12 mouse cellular contexts compared by ENCODE assay signal in the genomic region with DNA sequence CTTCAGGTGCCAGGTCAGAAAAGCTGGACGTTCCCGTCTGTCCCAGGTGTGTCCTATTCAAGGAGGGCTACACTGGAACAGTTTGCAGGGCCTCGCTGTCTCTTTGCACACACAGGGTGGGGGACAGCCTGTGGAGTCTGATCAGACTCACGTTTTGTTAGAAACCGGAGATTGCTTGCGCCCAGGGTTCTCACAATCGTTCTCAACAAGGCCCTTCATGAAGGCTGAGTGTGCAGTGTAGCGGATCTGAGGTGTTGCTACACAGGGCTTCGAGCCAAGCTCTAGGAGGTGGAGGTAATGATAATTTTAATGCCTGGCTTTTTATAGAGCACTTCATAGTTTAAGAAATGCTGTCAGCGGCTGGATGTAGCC. TPM values are rescaled to one million over a fixed set of nuclear protein-coding genes. Genes with fewer than 3 reads are reported as not detected.
A peak's percentile ranks its signal among the peaks of the same experiment; 100 is the strongest.
DNase-seq lines count a peak whose midpoint lies in the region; ATAC-seq and TF ChIP-seq lines count a peak whose summit lies in the region.
"Had no signal": no experiment of that assay in that cellular context is flagged by ENCODE, and none has a peak within 500 bp of the region (broad histone marks: within the 10 kb centered on the region; RNA-seq: fewer than 3 reads in every experiment).

No protein-coding gene starts in this region.

- no peaks in the 10 kb centered on the region for H3K27me3 ChIP-seq in heart, embryonic 13.5 days (replicated peaks)
- no peaks in the 10 kb centered on the region for H3K27me3 ChIP-seq in stomach, embryonic 14.5 days (ENCODE audit: control insufficient read depth, insufficient read depth, low read length)
- no peaks in the 10 kb centered on the region for H3K27me3 ChIP-seq in stomach, postnatal 0 days (ENCODE audit: control insufficient read depth, insufficient read depth, low read length)
- H3K27me3 ChIP-seq in limb, embryonic 13.5 days: no peaks in the 10 kb centered on the region
- no peaks in the 10 kb centered on the region for H3K27me3 ChIP-seq in intestine, postnatal 0 days (replicated peaks; ENCODE audit: control insufficient read depth, insufficient read depth, low read length)
- H3K27me3 ChIP-seq: forebrain, embryonic 13.5 days had no signal

- peaks cover 9% of the 10 kb centered on the region for H3K9me3 ChIP-seq in heart, embryonic 13.5 days
- H3K9me3 ChIP-seq in stomach, embryonic 14.5 days (ENCODE audit: control insufficient read depth, low read depth, low read length): peaks cover 4% of the 10 kb centered on the region; the same call in 1 of the 2 replicates
- peaks cover under 1% of the 10 kb centered on the region; the same call in 1 of the 2 replicates for H3K9me3 ChIP-seq in stomach, postnatal 0 days (ENCODE audit: control insufficient read depth, low read length)
- H3K9me3 ChIP-seq in limb, embryonic 13.5 days: peaks cover 6% of the 10 kb centered on the region
- H3K9me3 ChIP-seq in intestine, postnatal 0 days (ENCODE audit: control insufficient read depth): no peaks in the 10 kb centered on the region

- ATAC-seq in heart, embryonic 13.5 days (ENCODE audit: extremely low read depth, insufficient number of reproducible peaks, low FRiP score, low TSS enrichment): 0 out of 2 replicates have a peak, but pooled peaks have one; percentile 58
- no peak for ATAC-seq in stomach, embryonic 14.5 days (ENCODE audit: insufficient number of reproducible peaks, insufficient read depth, low FRiP score, low read depth)
- no peak for ATAC-seq in stomach, postnatal 0 days (ENCODE audit: low FRiP score, low TSS enrichment)
- ATAC-seq in limb, embryonic 13.5 days (ENCODE audit: low FRiP score, low read depth): peak; percentile 64
- no peak for ATAC-seq in intestine, postnatal 0 days
- ATAC-seq: forebrain, embryonic 13.5 days had no signal

- TF ChIP-seq CTCF in stomach, postnatal 0 days (IDR thresholded peaks at IDR 0.05; ENCODE audit: low read depth): no peak
- no peak for TF ChIP-seq CTCF in intestine, postnatal 0 days (IDR thresholded peaks at IDR 0.05; ENCODE audit: low read depth)

- H3K36me3 ChIP-seq in heart, embryonic 13.5 days: no peaks in the 10 kb centered on the region
- no peaks in the 10 kb centered on the region for H3K36me3 ChIP-seq in stomach, embryonic 14.5 days (ENCODE audit: control insufficient read depth, insufficient read depth, low read length)
- no peaks in the 10 kb centered on the region for H3K36me3 ChIP-seq in stomach, postnatal 0 days (ENCODE audit: control insufficient read depth, insufficient read depth, low read length)
- 0 out of 2 replicates have a peak, but pooled peaks cover 4% of the 10 kb centered on the region for H3K36me3 ChIP-seq in limb, embryonic 13.5 days
- H3K36me3 ChIP-seq in intestine, postnatal 0 days (ENCODE audit: control insufficient read depth, insufficient read depth): no peaks in the 10 kb centered on the region

- WGBS in heart, embryonic 13.5 days: 48% methylated on average over 10 of the region's 10 CpGs
- WGBS in stomach, embryonic 14.5 days: 70% methylated on average over 10 of the region's 10 CpGs
- 62% methylated on average over 10 of the region's 10 CpGs for WGBS in stomach, postnatal 0 days
- WGBS in limb, embryonic 13.5 days: 22% methylated on average over 10 of the region's 10 CpGs
- 75% methylated on average over 10 of the region's 10 CpGs for WGBS in intestine, postnatal 0 days

- H3K4me2 ChIP-seq in heart, embryonic 13.5 days: peak overlapping the region; percentile 13
- no peak overlapping the region for H3K4me2 ChIP-seq in stomach, embryonic 14.5 days (replicated peaks; ENCODE audit: low read depth, low read length)
- no peak overlapping the region for H3K4me2 ChIP-seq in stomach, postnatal 0 days (replicated peaks; ENCODE audit: low read depth)
- H3K4me2 ChIP-seq in limb, embryonic 13.5 days (replicated peaks): peak overlapping the region; percentile 48
- no peak overlapping the region for H3K4me2 ChIP-seq in intestine, postnatal 0 days (replicated peaks; ENCODE audit: low read depth)
- H3K4me2 ChIP-seq: forebrain, embryonic 13.5 days; liver, embryonic 11.5 days had no signal

- DNase-seq in heart, postnatal 14 days: no peak
- no peak for DNase-seq in stomach, postnatal 0 days (ENCODE audit: low spot score)
- no peak for DNase-seq in ovary, postnatal 10 days (ENCODE audit: low spot score)
- no peak for DNase-seq in embryo, embryonic 9.5 days (ENCODE audit: extremely low spot score)
- DNase-seq: gastrocnemius, postnatal 25 days had no signal

- peak overlapping the region; percentile 68 for H3K27ac ChIP-seq in heart, embryonic 13.5 days (replicated peaks)
- peak overlapping the region; percentile 11; the same call in 1 of the 2 replicates for H3K27ac ChIP-seq in stomach, embryonic 14.5 days (ENCODE audit: low read length)
- no peak overlapping the region for H3K27ac ChIP-seq in stomach, postnatal 0 days (replicated peaks)
- H3K27ac ChIP-seq in limb, embryonic 13.5 days: peak overlapping the region; percentile 96
- H3K27ac ChIP-seq in intestine, postnatal 0 days (ENCODE audit: low read depth, low read length): no peak overlapping the region
- H3K27ac ChIP-seq: forebrain, embryonic 13.5 days had no signal

- no peak overlapping the region for H3K4me3 ChIP-seq in heart, embryonic 13.5 days
- H3K4me3 ChIP-seq in stomach, embryonic 14.5 days (ENCODE audit: low read depth, low read length): no peak overlapping the region
- no peak overlapping the region for H3K4me3 ChIP-seq in stomach, postnatal 0 days (ENCODE audit: low read depth, low read length)
- H3K4me3 ChIP-seq in limb, embryonic 13.5 days: no peak overlapping the region
- H3K4me3 ChIP-seq in intestine, postnatal 0 days (ENCODE audit: low read depth, low read length): no peak overlapping the region
- H3K4me3 ChIP-seq: forebrain, embryonic 13.5 days; megakaryocyte, embryonic 14.5 days had no signal

- peaks cover 17% of the 10 kb centered on the region for H3K4me1 ChIP-seq in heart, embryonic 13.5 days
- H3K4me1 ChIP-seq in stomach, embryonic 14.5 days (ENCODE audit: control insufficient read depth, insufficient read depth, low read length): no peaks in the 10 kb centered on the region; the same call in 1 of the 2 replicates
- H3K4me1 ChIP-seq in stomach, postnatal 0 days (replicated peaks; ENCODE audit: control insufficient read depth, insufficient read depth): no peaks in the 10 kb centered on the region
- peaks cover 61% of the 10 kb centered on the region for H3K4me1 ChIP-seq in limb, embryonic 13.5 days
- H3K4me1 ChIP-seq in intestine, postnatal 0 days (replicated peaks; ENCODE audit: control insufficient read depth, insufficient read depth, low read length): no peaks in the 10 kb centered on the region

- no peak for TF ChIP-seq EP300 in stomach, postnatal 0 days (optimal IDR thresholded peaks at IDR 0.05)

- intact Hi-C loops in heart, postnatal 14 days (cut with DNase I): no loop called here

- peak overlapping the region; percentile 38 for H3K9ac ChIP-seq in heart, embryonic 13.5 days
- H3K9ac ChIP-seq in stomach, embryonic 14.5 days (replicated peaks; ENCODE audit: low read depth, low read length): no peak overlapping the region
- no peak overlapping the region for H3K9ac ChIP-seq in stomach, postnatal 0 days (ENCODE audit: low read length)
- peak overlapping the region; percentile 43; the same call in 1 of the 2 replicates for H3K9ac ChIP-seq in limb, embryonic 13.5 days
- no peak overlapping the region for H3K9ac ChIP-seq in intestine, postnatal 0 days (ENCODE audit: low read depth, low read length)
- H3K9ac ChIP-seq: forebrain, embryonic 13.5 days had no signal

RNA-seq across cellular contexts. Expression of gene Fam20b, which starts 42.5 kb away (rescaled TPM):
- 20.2 and 21.4 TPM in 2 replicates for polyA plus RNA-seq in heart, embryonic 13.5 days (2015; fragmentation: Nextera tagmentation; extraction: Ambion mirVana)
- 10 to 100 TPM; 40.2 to 42.5 TPM for total RNA-seq in heart, postnatal 14 days (2021)
- 32.4 and 34.6 TPM in 2 replicates for polyA plus RNA-seq in stomach, embryonic 14.5 days (2014; fragmentation: Nextera tagmentation; extraction: Ambion mirVana)
- 24.7 and 28.0 TPM in 2 replicates for polyA plus RNA-seq in stomach, postnatal 0 days (2015; fragmentation: Nextera tagmentation; extraction: Ambion mirVana)
- polyA plus RNA-seq in limb, embryonic 13.5 days (2015; fragmentation: Nextera tagmentation; extraction: Ambion mirVana): 24.3 and 27.7 TPM in 2 replicates
- 35.4 and 36.9 TPM in 2 replicates for polyA plus RNA-seq in intestine, postnatal 0 days (2015; fragmentation: Nextera tagmentation; extraction: Ambion mirVana)

Comparison
In these comparisons a context has a peak if more than half of its experiments do, and no peak if none do; other contexts are left out.
1. H3K27ac ChIP-seq: peak in heart, embryonic 13.5 days (single experiment), stomach, embryonic 14.5 days (single experiment) and limb, embryonic 13.5 days (single experiment); none in stomach, postnatal 0 days (single experiment) and intestine, postnatal 0 days (single experiment).
2. ATAC-seq: peak in heart, embryonic 13.5 days (single experiment) and limb, embryonic 13.5 days (single experiment); none in stomach, embryonic 14.5 days (single experiment), stomach, postnatal 0 days (single experiment) and intestine, postnatal 0 days (single experiment).
3. H3K4me2 ChIP-seq: peak in heart, embryonic 13.5 days (single experiment) and limb, embryonic 13.5 days (single experiment); none in stomach, embryonic 14.5 days (single experiment), stomach, postnatal 0 days (single experiment) and intestine, postnatal 0 days (single experiment).
4. H3K9ac ChIP-seq: peak in heart, embryonic 13.5 days (single experiment) and limb, embryonic 13.5 days (single experiment); none in stomach, embryonic 14.5 days (single experiment), stomach, postnatal 0 days (single experiment) and intestine, postnatal 0 days (single experiment).